Mouse (Mus musculus) kidney, embryonic 14.5 days (tissue): Measurements from ENCODE around the gene Sox12. TPM values are rescaled to one million over a fixed set of nuclear protein-coding genes. Genes with fewer than 3 reads are reported as not detected.

Experiments
- ATAC-seq: fragments of 200-750 bp; cut with Nextera tagmentation; 2 replicates; pipeline ENCODE4 v1.8.0; 2017; ENCODE audit warnings: moderate number of reproducible peaks, mild to moderate bottlenecking, moderate TSS enrichment, moderate library complexity; ENCODE audit not compliant: low FRiP score, low TSS enrichment
- H3K27ac ChIP-seq: fragments of 300-500 bp; sonication (generic); 2 replicates; pipeline ENCODE4 v1.5.1; 2014; ENCODE audit warnings: low read depth, mild to moderate bottlenecking, low read length, moderate library complexity, mixed read lengths
- H3K27me3 ChIP-seq: fragments of 300-500 bp; sonication (generic); 2 replicates; pipeline ENCODE4 v1.6.1; 2014; ENCODE audit warnings: mild to moderate bottlenecking, low read length; ENCODE audit not compliant: control insufficient read depth, insufficient read depth
- H3K36me3 ChIP-seq: fragments of 300-500 bp; sonication (generic); 2 replicates; pipeline ENCODE4 v1.6.1; 2014; ENCODE audit warnings: low read length, mixed read lengths; ENCODE audit not compliant: control insufficient read depth, insufficient read depth
- H3K4me1 ChIP-seq: fragments of 300-500 bp; sonication (generic); 2 replicates; pipeline ENCODE4 v1.6.1; 2014; ENCODE audit warnings: low read length, mixed read lengths; ENCODE audit not compliant: control insufficient read depth, insufficient read depth
- H3K4me2 ChIP-seq: fragments of 300-500 bp; sonication (generic); replicated peaks from 2 replicates; pipeline ENCODE4 v1.6.1; 2014; ENCODE audit warnings: low read depth, mild to moderate bottlenecking, low read length
- H3K4me3 ChIP-seq: fragments of 300-500 bp; sonication (generic); 2 replicates; pipeline ENCODE4 v1.5.1; 2014; ENCODE audit warnings: mild to moderate bottlenecking, low read length
- H3K9ac ChIP-seq: fragments of 300-500 bp; sonication (generic); 2 replicates; pipeline ENCODE4 v1.6.1; 2014; ENCODE audit warnings: low read depth, mild to moderate bottlenecking, low read length, moderate library complexity
- H3K9me3 ChIP-seq: fragments of 300-500 bp; sonication (generic); 2 replicates; pipeline ENCODE4 v1.6.1; 2016; ENCODE audit warnings: low read length; ENCODE audit not compliant: control insufficient read depth
- WGBS: fragments of 180-500 bp; shearing (Covaris S2); extraction: QIAGEN DNeasy Blood & Tissue Kit; methylation state at CpG from one replicate; pipeline ENCODE4 v1.1.7; 2014; 5-methylcytosine and 5-hydroxymethylcytosine counted together
- polyA plus RNA-seq: library from polyadenylated mRNA; unstranded; fragments of >200 nt; fragmentation: Nextera tagmentation; extraction: Ambion mirVana; gene quantifications from 2 replicates; pipeline ENCODE4 v1.2.1, GENCODE M21; 2014

Gene Sox12
- polyA plus RNA-seq, 1 experiment from 2014 or later, result 22.3 TPM

DNA sequence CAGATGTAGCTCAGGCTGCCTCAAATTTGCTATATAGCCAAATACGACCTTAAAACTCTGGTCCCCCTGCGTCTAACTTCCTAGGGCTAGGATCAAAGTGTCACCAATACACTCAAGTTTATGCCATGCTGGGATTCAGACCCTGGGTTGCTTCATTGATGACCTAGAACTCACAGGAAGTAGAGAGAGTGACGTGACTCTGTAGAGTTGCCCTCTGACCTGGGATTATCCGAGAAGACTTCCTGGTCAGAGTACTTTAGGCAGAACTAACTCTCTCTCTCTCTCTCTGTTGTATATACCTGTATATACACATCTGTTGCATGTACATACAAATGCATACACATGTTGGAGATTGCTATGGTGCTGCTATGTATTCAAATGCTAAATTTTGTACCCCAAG, 25.2 kb downstream of the Sox12 start:
- no peak overlapping the region for H3K4me3 ChIP-seq
- H3K4me1 ChIP-seq, result peaks cover 6% of the 10 kb centered on the region; the same call in 1 of the 2 replicates
- H3K4me2 ChIP-seq, result no peak overlapping the region
- WGBS, result 65% methylated on average over 4 of the region's 4 CpGs
- H3K27ac ChIP-seq, result no peak overlapping the region
- H3K9ac ChIP-seq, result no peak overlapping the region
- no peaks in the 10 kb centered on the region for H3K9me3 ChIP-seq
- peaks cover 8% of the 10 kb centered on the region for H3K27me3 ChIP-seq
- ATAC-seq, result no peak
- no peaks in the 10 kb centered on the region for H3K36me3 ChIP-seq

GRCm38 (mm10) chr2:152372104-152372503, 25.8 kb downstream of the Sox12 start:
- Histone ChIP-seq H3K4me1 (peaks cover 6% of the 10 kb centered on the region; the same call in 1 of the 2 replicates), H3K9ac (no peak overlapping the region), H3K4me2 (no peak overlapping the region), H3K36me3 (no peaks in the 10 kb centered on the region), H3K27ac (no peak overlapping the region), H3K4me3 (no peak overlapping the region), H3K9me3 (no peaks in the 10 kb centered on the region), H3K27me3 (peaks cover 8% of the 10 kb centered on the region)
- WGBS, result 84% methylated on average over 7 of the region's 7 CpGs
- ATAC-seq, result no peak

DNA sequence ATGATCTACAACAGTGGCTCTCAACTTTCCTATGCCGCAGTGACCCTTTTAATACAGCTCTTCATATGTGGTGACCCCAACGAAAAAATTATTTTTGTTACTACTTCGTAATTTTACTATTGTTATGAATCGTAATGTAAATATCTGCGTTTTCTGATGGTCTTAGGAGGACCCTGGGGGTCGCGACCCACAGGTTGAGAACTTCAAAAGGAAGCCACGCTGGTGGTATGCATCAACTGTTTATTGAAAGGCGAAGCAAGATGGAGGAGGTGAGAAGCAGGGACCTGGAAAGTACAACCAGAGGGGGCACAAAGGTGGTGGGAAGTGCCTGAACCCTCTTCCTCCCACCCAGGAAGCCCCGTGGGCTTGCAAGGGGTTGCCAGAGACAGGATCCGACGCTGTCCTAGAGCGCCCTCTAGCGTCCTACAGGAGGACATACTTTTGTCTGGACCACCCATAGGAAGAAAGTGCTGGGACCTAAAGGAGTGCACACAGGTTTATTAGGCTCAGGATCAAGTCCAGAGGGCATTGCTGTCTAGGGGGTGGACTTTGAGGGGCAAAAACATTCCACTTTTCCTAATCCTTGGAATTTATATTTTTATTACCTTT, 29.2 kb downstream of the Sox12 start:
- no peaks in the 10 kb centered on the region for H3K36me3 ChIP-seq
- no peak overlapping the region for H3K9ac ChIP-seq
- H3K4me1 ChIP-seq, result 0 out of 2 replicates have a peak, but pooled peaks cover 3% of the 10 kb centered on the region
- WGBS, result 30% methylated on average over 14 of the region's 14 CpGs
- peak; percentile 41; the same call in 1 of the 2 replicates for ATAC-seq
- H3K27ac ChIP-seq, result no peak overlapping the region
- no peak overlapping the region for H3K4me2 ChIP-seq
- no peak overlapping the region for H3K4me3 ChIP-seq
- H3K9me3 ChIP-seq, result no peaks in the 10 kb centered on the region
- no peaks in the 10 kb centered on the region; the same call in 1 of the 2 replicates for H3K27me3 ChIP-seq

DNA sequence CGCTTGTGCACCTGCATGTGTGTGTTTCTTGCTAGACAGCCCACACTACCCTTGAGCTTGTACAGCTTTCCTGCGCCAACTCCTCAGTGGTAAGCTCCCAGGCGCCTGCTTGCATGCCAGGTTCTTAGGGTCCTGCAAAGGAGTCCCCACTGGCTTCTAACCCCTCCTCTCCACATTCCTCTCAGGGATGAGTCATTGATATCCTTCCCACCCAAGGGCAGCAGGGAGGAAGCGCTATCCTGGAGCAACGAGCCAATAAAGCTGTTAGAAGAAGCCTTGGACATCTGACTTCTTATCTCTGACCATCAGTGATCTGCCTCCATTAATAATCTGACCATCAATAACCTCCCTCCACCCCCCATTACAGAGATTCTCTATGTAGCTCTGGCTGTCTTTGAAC, 29.9 kb downstream of the Sox12 start:
- Histone ChIP-seq H3K4me3 (no peak overlapping the region), H3K9ac (no peak overlapping the region), H3K4me2 (no peak overlapping the region), H3K27me3 (no peaks in the 10 kb centered on the region; the same call in 1 of the 2 replicates), H3K9me3 (no peaks in the 10 kb centered on the region), H3K27ac (no peak overlapping the region), H3K36me3 (no peaks in the 10 kb centered on the region), H3K4me1 (0 out of 2 replicates have a peak, but pooled peaks cover 5% of the 10 kb centered on the region)
- ATAC-seq, result no peak
- WGBS, result 70% methylated on average over 5 of the region's 5 CpGs

DNA sequence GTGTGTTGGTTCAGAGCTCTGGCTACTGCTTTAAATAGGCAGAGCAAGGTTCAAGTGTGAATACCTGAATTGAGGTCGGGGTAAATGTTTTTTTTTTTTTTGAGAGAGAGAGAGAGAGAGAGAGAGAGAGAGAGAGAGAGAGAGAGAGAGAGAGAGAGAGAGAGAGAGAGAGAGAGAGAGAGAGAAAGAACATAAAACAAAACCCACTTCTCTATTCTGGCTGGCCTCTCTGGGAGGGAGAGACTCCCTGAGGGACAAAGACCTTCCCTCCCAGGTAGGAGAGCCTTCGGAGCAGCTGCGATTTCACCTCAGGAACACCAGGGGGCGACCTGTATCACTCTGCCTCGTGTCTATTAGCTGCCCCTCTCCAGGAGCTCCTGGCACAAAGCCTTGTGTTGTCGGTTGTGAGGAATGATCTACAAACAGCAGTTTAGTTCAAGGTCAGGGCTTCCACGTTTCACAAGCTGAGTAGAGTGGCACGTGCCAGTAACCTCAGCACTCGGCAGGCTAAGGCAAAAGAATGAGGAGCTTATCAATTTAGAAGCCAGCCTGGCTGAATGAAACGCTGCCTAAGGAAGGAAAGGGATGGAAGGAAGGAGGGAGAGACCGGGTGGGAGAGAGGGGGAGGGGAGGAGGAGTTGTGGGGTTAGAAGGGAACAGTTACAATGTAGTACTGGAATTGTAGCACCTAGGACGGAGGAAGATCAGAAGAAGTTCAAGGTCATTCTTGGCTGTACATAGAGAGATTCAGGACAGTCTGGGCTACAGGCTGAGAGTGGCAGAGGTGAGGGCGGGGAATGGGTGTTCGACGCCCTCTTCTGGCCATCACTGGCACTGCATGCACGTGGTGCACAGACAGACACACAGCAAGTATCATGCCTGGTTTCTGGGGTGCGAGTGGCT, 34.4 kb downstream of the Sox12 start:
- 11% methylated on average over 17 of the region's 17 CpGs for WGBS
- H3K36me3 ChIP-seq, result no peaks in the 10 kb centered on the region
- peak overlapping the region; percentile 37 for H3K4me2 ChIP-seq
- H3K4me1 ChIP-seq, result peaks cover 8% of the 10 kb centered on the region; the same call in 1 of the 2 replicates
- no peaks in the 10 kb centered on the region for H3K9me3 ChIP-seq
- peak overlapping the region; percentile 17; the same call in 1 of the 2 replicates for H3K27ac ChIP-seq
- no peaks in the 10 kb centered on the region for H3K27me3 ChIP-seq
- no peak overlapping the region for H3K9ac ChIP-seq
- ATAC-seq, result peak; percentile 75
- H3K4me3 ChIP-seq, result 0 out of 2 replicates have a peak overlapping the region, but pooled peaks have one; percentile 6

GRCm38 (mm10) chr2:152361193-152361592, 36.7 kb downstream of the Sox12 start:
- 92% methylated on average over 8 of the region's 8 CpGs for WGBS
- H3K9ac ChIP-seq, result no peak overlapping the region
- H3K4me2 ChIP-seq, result no peak overlapping the region
- no peaks in the 10 kb centered on the region for H3K9me3 ChIP-seq
- no peak overlapping the region for H3K27ac ChIP-seq
- H3K4me1 ChIP-seq, result peaks cover 8% of the 10 kb centered on the region; the same call in 1 of the 2 replicates
- ATAC-seq, result no peak
- no peaks in the 10 kb centered on the region for H3K36me3 ChIP-seq
- no peak overlapping the region for H3K4me3 ChIP-seq
- no peaks in the 10 kb centered on the region for H3K27me3 ChIP-seq

- H3K27me3 ChIP-seq, result no peaks in the 10 kb centered on the region
- no peak overlapping the region for H3K27ac ChIP-seq
- H3K4me3 ChIP-seq, result no peak overlapping the region
- H3K9ac ChIP-seq, result no peak overlapping the region
- no peak for ATAC-seq
- H3K4me1 ChIP-seq, result peaks cover 8% of the 10 kb centered on the region; the same call in 1 of the 2 replicates
- no peaks in the 10 kb centered on the region for H3K9me3 ChIP-seq
- no peak overlapping the region for H3K4me2 ChIP-seq
- no peaks in the 10 kb centered on the region for H3K36me3 ChIP-seq
- WGBS, result 48% methylated on average over 7 of the region's 7 CpGs
These were observed 37.5 kb downstream of the Sox12 start for GRCm38 (mm10) chr2:152360271-152360775.

- H3K4me2 ChIP-seq, result no peak overlapping the region
- H3K27ac ChIP-seq, result no peak overlapping the region
- no peaks in the 10 kb centered on the region for H3K36me3 ChIP-seq
- no peak for ATAC-seq
- no peaks in the 10 kb centered on the region for H3K9me3 ChIP-seq
- no peak overlapping the region for H3K4me3 ChIP-seq
- no peaks in the 10 kb centered on the region for H3K27me3 ChIP-seq
- WGBS, result 50% methylated on average over 5 of the region's 5 CpGs
- H3K9ac ChIP-seq, result no peak overlapping the region
- H3K4me1 ChIP-seq, result peaks cover 8% of the 10 kb centered on the region; the same call in 1 of the 2 replicates
These were observed 38.2 kb downstream of the Sox12 start for GRCm38 (mm10) chr2:152359616-152360015.
